Mouse (Mus musculus) spleen, adult 2 months (tissue): ENCODE measurements around the gene Ntng2. TPM values are rescaled to one million over a fixed set of nuclear protein-coding genes. Genes with fewer than 3 reads are reported as not detected.

Experiments
- DNase-seq, 2 experiments: peaks; one replicate each; pipeline versions ENCODE4 v3.0.0 to v3.0.0-alpha.2; 2012 to 2021; ENCODE audit warnings: low spot score in 2 of 2, low read depth in 1 of 2
- H3K27ac ChIP-seq: fragments of 200-500 bp; 2 replicates; pipeline ENCODE4 v1.5.1; 2012; ENCODE audit warnings: low read length, inconsistent platforms; ENCODE audit not compliant: insufficient read depth
- H3K27me3 ChIP-seq: fragments of 200-500 bp; 2 replicates; pipeline ENCODE4 v1.6.1; 2012; ENCODE audit warnings: mild to moderate bottlenecking, moderate library complexity, low read length, inconsistent platforms; ENCODE audit not compliant: control insufficient read depth, insufficient read depth
- H3K36me3 ChIP-seq: fragments of 200-500 bp; 2 replicates; pipeline ENCODE4 v1.6.1; 2012; ENCODE audit warnings: mild to moderate bottlenecking, low read length, inconsistent platforms; ENCODE audit not compliant: control insufficient read depth, insufficient read depth
- H3K4me1 ChIP-seq: fragments of 200-500 bp; 2 replicates; pipeline ENCODE4 v1.6.1; 2011; ENCODE audit warnings: inconsistent platforms; ENCODE audit not compliant: control insufficient read depth, insufficient read depth, insufficient read length
- H3K4me3 ChIP-seq: fragments of 200-500 bp; 2 replicates; pipeline ENCODE4 v1.5.1; 2011; ENCODE audit warnings: mild to moderate bottlenecking, inconsistent platforms; ENCODE audit not compliant: insufficient read depth, insufficient read length; ENCODE audit errors: extremely low read depth
- CTCF ChIP-seq: fragments of 200-500 bp; IDR thresholded peaks from 2 replicates; pipeline ENCODE4 v1.5.1; 2011; ENCODE audit warnings: mild to moderate bottlenecking, inconsistent platforms; ENCODE audit not compliant: insufficient read depth, insufficient read length, insufficient replicate concordance; ENCODE audit errors: extremely low read depth
- POLR2A ChIP-seq: fragments of 200-500 bp; IDR thresholded peaks from 2 replicates; pipeline ENCODE4 v1.6.1; 2011; ENCODE audit warnings: low read depth, low read length, inconsistent platforms
- WGBS: fragments of 180-500 bp; shearing (Covaris S2); methylation state at CpG from one replicate; pipeline ENCODE4 v1.1.7; 2018; 5-methylcytosine and 5-hydroxymethylcytosine counted together
- polyA plus RNA-seq: library from polyadenylated mRNA; depleted of rRNA; stranded (reverse); fragments of >200 nt; gene quantifications from 2 replicates; pipeline ENCODE4 v1.2.3, GENCODE M21; 2012

The Ntng2 gene
- polyA plus RNA-seq, 1 experiment = 40.6 TPM

- H3K27ac ChIP-seq = no peak overlapping the region
- H3K27me3 ChIP-seq = peaks cover 4% of the 10 kb centered on the region
- DNase-seq = peak; percentile 16 to 25
- H3K4me1 ChIP-seq = peaks cover 3% of the 10 kb centered on the region
- TF ChIP-seq POLR2A = no peak
- peak; percentile 64; the same call in 1 of the 2 replicates for TF ChIP-seq CTCF
- no peaks in the 10 kb centered on the region for H3K36me3 ChIP-seq
- WGBS = 1% methylated on average over 3 of the region's 3 CpGs
- H3K4me3 ChIP-seq = no peak overlapping the region
These were observed 52.9 kb downstream of the Ntng2 start for GRCm38 (mm10) chr2:29199909-29200308.

- Histone ChIP-seq H3K27ac (no peak overlapping the region), H3K36me3 (no peaks in the 10 kb centered on the region), H3K4me1 (peaks cover 7% of the 10 kb centered on the region), H3K4me3 (no peak overlapping the region), H3K27me3 (peaks cover 8% of the 10 kb centered on the region)
- no peak for TF ChIP-seq CTCF
- no peak for TF ChIP-seq POLR2A
- WGBS = 79% methylated on average over 5 of the region's 5 CpGs
- DNase-seq = no peak
These were observed 54.4 kb downstream of the Ntng2 start for GRCm38 (mm10) chr2:29198446-29198845.

GRCm38 (mm10) chr2:29196844-29197243 is 56.0 kb downstream of the Ntng2 start:
- peaks cover 7% of the 10 kb centered on the region for H3K4me1 ChIP-seq
- no peak overlapping the region for H3K27ac ChIP-seq
- no peak for TF ChIP-seq POLR2A
- no peak for TF ChIP-seq CTCF
- H3K4me3 ChIP-seq = no peak overlapping the region
- DNase-seq = no peak
- 70% methylated on average over 12 of the region's 12 CpGs for WGBS
- peaks cover 8% of the 10 kb centered on the region for H3K27me3 ChIP-seq
- no peaks in the 10 kb centered on the region for H3K36me3 ChIP-seq

- peaks cover 8% of the 10 kb centered on the region for H3K27me3 ChIP-seq
- no peak overlapping the region for H3K27ac ChIP-seq
- WGBS = 5% methylated on average over 61 of the region's 61 CpGs
- H3K36me3 ChIP-seq = no peaks in the 10 kb centered on the region
- H3K4me3 ChIP-seq = peak overlapping the region; percentile 52
- peaks cover 7% of the 10 kb centered on the region for H3K4me1 ChIP-seq
- peak; percentile 30 to 70 for DNase-seq
- TF ChIP-seq CTCF = peak; percentile 88
- TF ChIP-seq POLR2A = no peak
These were observed 58.0 kb downstream of the Ntng2 start for GRCm38 (mm10) chr2:29194547-29195463.

GRCm38 (mm10) chr2:29193819-29194546 is 58.8 kb downstream of the Ntng2 start:
- no peak for DNase-seq
- Histone ChIP-seq H3K4me3 (peak overlapping the region; percentile 24; the same call in 1 of the 2 replicates), H3K4me1 (peaks cover 7% of the 10 kb centered on the region), H3K36me3 (no peaks in the 10 kb centered on the region), H3K27me3 (peaks cover 8% of the 10 kb centered on the region), H3K27ac (no peak overlapping the region)
- TF ChIP-seq POLR2A (no peak), CTCF (no peak)
- WGBS = 28% methylated on average over 16 of the region's 16 CpGs

- no peak for DNase-seq
- no peak overlapping the region for H3K4me3 ChIP-seq
- H3K27me3 ChIP-seq = peaks cover 8% of the 10 kb centered on the region
- H3K36me3 ChIP-seq = no peaks in the 10 kb centered on the region
- WGBS = 89% methylated on average over 8 of the region's 8 CpGs
- no peak overlapping the region for H3K27ac ChIP-seq
- peaks cover 7% of the 10 kb centered on the region for H3K4me1 ChIP-seq
- no peak for TF ChIP-seq CTCF
- TF ChIP-seq POLR2A = no peak
These were observed 60.1 kb downstream of the Ntng2 start for GRCm38 (mm10) chr2:29192629-29193278.
